Mouse (Mus musculus): ENCODE measurements around the gene Dtnb. TPM values are rescaled to one million over a fixed set of nuclear protein-coding genes. Genes with fewer than 3 reads are reported as not detected.
"Not testable (repeated sequence)": the region's sequence is repeated elsewhere in the genome, so short reads cannot be mapped to it uniquely, and the experiment has no call there.

Gene Dtnb
- polyA plus RNA-seq, 1 experiment from 2014 or later = 28.7 TPM

DNA sequence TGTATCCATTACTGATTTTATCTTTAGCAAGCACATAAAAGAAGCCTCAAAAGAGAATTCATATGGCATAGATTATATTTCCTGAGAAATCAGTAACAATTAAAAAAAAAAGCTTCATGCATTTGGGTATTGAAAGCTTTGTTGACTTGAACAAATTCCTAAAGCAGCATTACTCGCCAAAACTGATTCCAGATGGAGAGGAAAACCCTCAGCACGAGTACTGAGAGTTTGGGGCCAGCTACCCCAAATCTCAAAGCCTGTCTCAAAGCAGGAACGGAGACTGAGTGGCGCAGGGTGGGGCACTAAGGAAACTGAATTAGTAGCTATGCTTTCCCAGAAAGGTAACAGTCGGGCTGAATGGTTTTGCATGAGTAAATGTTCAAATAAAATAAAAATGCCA lies 108.5 kb downstream of the Dtnb start:
- Histone ChIP-seq H3K4me1 (no peaks in the 10 kb centered on the region), H3K4me3 (no peak overlapping the region), H3K36me3 (no peaks in the 10 kb centered on the region), H3K9me3 (no peaks in the 10 kb centered on the region), H3K27ac (no peak overlapping the region), H3K27me3 (ENCODE audit: insufficient read depth, poor library complexity, severe bottlenecking) (no peaks in the 10 kb centered on the region)
- no peak for DNase-seq (ENCODE audit: low spot score)
- WGBS = 79% methylated on average over 5 of the region's 5 CpGs

DNA sequence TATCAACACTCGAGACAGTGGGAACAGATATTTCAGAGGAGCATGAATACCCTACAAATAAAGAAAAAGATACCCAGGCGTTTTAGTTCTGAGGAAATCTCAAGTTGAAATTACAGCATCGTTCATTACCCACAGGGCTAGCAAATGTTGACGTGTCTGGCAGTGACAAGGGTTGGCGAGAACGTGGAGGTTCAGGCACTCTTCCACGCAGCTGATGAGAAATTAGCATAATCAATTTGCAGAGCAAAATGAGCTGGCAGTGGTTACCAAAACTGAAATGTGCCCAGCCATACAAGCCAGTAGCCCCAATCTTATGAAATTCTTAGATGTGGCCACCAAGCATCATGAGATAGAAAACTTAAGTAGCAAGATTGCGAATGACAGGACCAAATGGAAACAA lies 110.9 kb downstream of the Dtnb start:
- Histone ChIP-seq H3K27ac (no peak overlapping the region), H3K9me3 (no peaks in the 10 kb centered on the region), H3K27me3 (ENCODE audit: insufficient read depth, poor library complexity, severe bottlenecking) (no peaks in the 10 kb centered on the region), H3K36me3 (no peaks in the 10 kb centered on the region), H3K4me1 (no peaks in the 10 kb centered on the region), H3K4me3 (no peak overlapping the region)
- no peak for DNase-seq (ENCODE audit: low spot score)
- WGBS = 74% methylated on average over 8 of the region's 8 CpGs

DNA sequence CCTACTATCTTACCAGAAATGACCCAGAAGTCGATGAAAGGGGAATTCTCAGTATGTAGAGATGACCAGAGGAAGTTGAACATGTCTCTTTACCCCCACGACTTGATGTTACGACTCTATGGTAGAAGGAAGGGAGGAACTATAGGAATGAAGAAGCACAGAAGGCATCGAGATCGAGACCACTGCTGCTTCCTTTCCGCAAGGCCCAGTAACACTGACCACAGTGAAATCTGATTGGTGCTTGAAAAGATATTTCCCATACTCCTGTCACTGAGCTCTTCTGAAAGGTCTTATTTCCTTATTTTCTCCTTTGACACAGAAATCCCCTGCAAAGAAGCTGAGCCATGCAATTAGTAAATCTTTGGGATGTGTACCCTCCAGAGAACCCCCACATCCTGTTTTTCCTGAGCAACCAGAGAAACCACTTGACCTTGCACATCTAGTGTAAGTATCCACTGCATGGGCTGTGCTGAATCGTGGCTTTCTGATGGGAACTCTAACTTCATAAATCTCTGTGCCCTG lies 114.3 kb downstream of the Dtnb start:
- no peak for DNase-seq (ENCODE audit: low spot score)
- no peaks in the 10 kb centered on the region for H3K4me1 ChIP-seq

GRCm38 (mm10) chr12:3690926-3691529 lies 118.8 kb downstream of the Dtnb start:
- not testable (repeated sequence) for H3K36me3 ChIP-seq; H3K4me3 ChIP-seq; H3K27ac ChIP-seq; H3K27me3 ChIP-seq (ENCODE audit: insufficient read depth, poor library complexity, severe bottlenecking); DNase-seq (ENCODE audit: low spot score); H3K4me1 ChIP-seq; H3K9me3 ChIP-seq
- WGBS = 87% methylated on average over 17 of the region's 17 CpGs

More for the DNA sequence above, 114.3 kb downstream of the Dtnb start:
- 81% methylated on average over 7 of the region's 7 CpGs for WGBS
- H3K27me3 ChIP-seq (ENCODE audit: insufficient read depth, poor library complexity, severe bottlenecking) = no peaks in the 10 kb centered on the region
- H3K9me3 ChIP-seq = no peaks in the 10 kb centered on the region
- no peak overlapping the region for H3K4me3 ChIP-seq
- no peaks in the 10 kb centered on the region for H3K36me3 ChIP-seq
- H3K27ac ChIP-seq = no peak overlapping the region

- WGBS = 78% methylated on average over 6 of the region's 6 CpGs
- Histone ChIP-seq H3K4me1 (0 out of 2 replicates have a peak, but pooled peaks cover 5% of the 10 kb centered on the region), H3K27ac (no peak overlapping the region), H3K4me3 (no peak overlapping the region), H3K9me3 (no peaks in the 10 kb centered on the region), H3K27me3 (ENCODE audit: insufficient read depth, poor library complexity, severe bottlenecking) (no peaks in the 10 kb centered on the region), H3K36me3 (no peaks in the 10 kb centered on the region)
- no peak for DNase-seq (ENCODE audit: low spot score)
Observed at GRCm38 (mm10) chr12:3692795-3693392, 120.7 kb downstream of the Dtnb start.

DNA sequence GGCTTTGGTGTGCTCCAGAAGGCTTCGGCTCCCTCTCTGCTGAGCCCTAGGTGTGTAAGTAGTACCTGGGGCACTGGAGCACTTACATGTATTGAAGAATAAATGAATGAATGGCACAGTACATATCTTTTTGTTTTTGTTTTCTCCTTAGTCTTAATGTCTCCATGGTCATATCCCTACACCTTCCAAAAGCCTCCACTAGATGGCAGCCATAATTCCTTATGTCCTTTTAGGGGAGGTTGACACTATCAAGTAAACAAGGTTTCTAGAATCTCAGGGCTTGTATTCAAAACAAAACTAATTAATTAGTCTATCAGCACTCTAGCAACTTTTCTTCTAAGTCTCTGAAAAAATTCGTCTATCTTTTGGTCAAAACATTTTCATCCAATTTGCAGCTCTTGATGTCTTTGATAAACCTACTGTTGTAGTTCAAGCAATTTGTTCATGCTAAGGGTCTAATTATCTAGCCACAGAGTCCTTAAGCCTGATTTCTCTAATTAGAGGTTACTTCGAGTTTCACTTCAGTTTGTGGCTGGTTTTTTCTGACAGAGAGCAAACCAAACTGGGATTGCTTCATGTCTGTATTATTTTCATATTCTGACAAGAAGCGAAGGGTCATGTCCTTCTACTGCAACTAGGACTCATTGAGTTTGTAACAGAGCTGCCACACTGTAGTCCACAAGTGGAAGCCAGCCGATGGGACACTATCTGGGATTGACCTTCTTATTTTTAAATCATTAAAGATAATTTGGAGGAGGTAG lies 123.7 kb downstream of the Dtnb start:
- Histone ChIP-seq H3K4me3 (no peak overlapping the region), H3K4me1 (0 out of 2 replicates have a peak, but pooled peaks cover 5% of the 10 kb centered on the region), H3K27me3 (ENCODE audit: insufficient read depth, poor library complexity, severe bottlenecking) (no peaks in the 10 kb centered on the region), H3K36me3 (no peaks in the 10 kb centered on the region), H3K9me3 (no peaks in the 10 kb centered on the region), H3K27ac (no peak overlapping the region)
- DNase-seq (ENCODE audit: low spot score) = no peak
- 59% methylated on average over 5 of the region's 5 CpGs for WGBS

GRCm38 (mm10) chr12:3700503-3700902 lies 128.3 kb downstream of the Dtnb start:
- Histone ChIP-seq H3K4me3 (no peak overlapping the region), H3K36me3 (no peaks in the 10 kb centered on the region), H3K9me3 (no peaks in the 10 kb centered on the region), H3K27me3 (ENCODE audit: insufficient read depth, poor library complexity, severe bottlenecking) (no peaks in the 10 kb centered on the region), H3K4me1 (no peaks in the 10 kb centered on the region), H3K27ac (no peak overlapping the region)
- WGBS = 81% methylated on average over 4 of the region's 4 CpGs
- no peak for DNase-seq (ENCODE audit: low spot score)

GRCm38 (mm10) chr12:3702903-3703302 lies 130.7 kb downstream of the Dtnb start:
- Histone ChIP-seq H3K4me1 (no peaks in the 10 kb centered on the region), H3K27ac (no peak overlapping the region), H3K4me3 (no peak overlapping the region), H3K27me3 (ENCODE audit: insufficient read depth, poor library complexity, severe bottlenecking) (no peaks in the 10 kb centered on the region), H3K36me3 (no peaks in the 10 kb centered on the region), H3K9me3 (no peaks in the 10 kb centered on the region)
- 92% methylated on average over 7 of the region's 7 CpGs for WGBS
- no peak for DNase-seq (ENCODE audit: low spot score)

GRCm38 (mm10) chr12:3719151-3719721 lies 147.1 kb downstream of the Dtnb start:
- Histone ChIP-seq H3K36me3 (no peaks in the 10 kb centered on the region), H3K27ac (no peak overlapping the region), H3K4me1 (no peaks in the 10 kb centered on the region), H3K4me3 (no peak overlapping the region), H3K27me3 (ENCODE audit: insufficient read depth, poor library complexity, severe bottlenecking) (no peaks in the 10 kb centered on the region), H3K9me3 (no peaks in the 10 kb centered on the region)
- WGBS = 62% methylated on average over 4 of the region's 4 CpGs
- DNase-seq (ENCODE audit: low spot score) = no peak

DNA sequence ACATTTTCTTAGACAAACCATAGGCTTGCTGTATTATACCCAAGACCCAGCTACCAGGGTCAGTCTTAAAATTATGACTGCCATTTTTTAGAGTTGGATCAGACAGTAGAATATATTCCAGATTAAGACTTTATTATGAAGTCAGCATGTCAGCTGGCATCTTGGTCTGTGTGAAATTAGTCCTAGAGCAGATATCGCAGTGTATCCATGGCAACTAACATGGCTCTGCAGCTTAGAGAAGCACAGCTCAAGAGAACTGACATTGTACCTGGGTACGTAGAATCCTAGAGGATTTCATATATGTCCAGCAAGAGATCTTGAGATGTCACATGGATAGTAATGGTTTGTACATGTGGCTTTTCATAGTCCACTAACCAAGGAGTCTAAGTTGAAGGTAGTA lies 148.3 kb downstream of the Dtnb start:
- Histone ChIP-seq H3K4me1 (peaks cover 5% of the 10 kb centered on the region), H3K36me3 (no peaks in the 10 kb centered on the region), H3K4me3 (no peak overlapping the region), H3K9me3 (no peaks in the 10 kb centered on the region), H3K27ac (no peak overlapping the region), H3K27me3 (ENCODE audit: insufficient read depth, poor library complexity, severe bottlenecking) (no peaks in the 10 kb centered on the region)
- WGBS = 93% methylated on average over 2 of the region's 2 CpGs
- no peak for DNase-seq (ENCODE audit: low spot score)

GRCm38 (mm10) chr12:3723762-3724161 lies 151.6 kb downstream of the Dtnb start:
- Histone ChIP-seq H3K36me3 (no peaks in the 10 kb centered on the region), H3K27ac (no peak overlapping the region), H3K27me3 (ENCODE audit: insufficient read depth, poor library complexity, severe bottlenecking) (no peaks in the 10 kb centered on the region), H3K4me3 (no peak overlapping the region), H3K4me1 (peaks cover 5% of the 10 kb centered on the region), H3K9me3 (no peaks in the 10 kb centered on the region)
- no peak for DNase-seq (ENCODE audit: low spot score)
- 63% methylated on average over 3 of the region's 3 CpGs for WGBS

DNA sequence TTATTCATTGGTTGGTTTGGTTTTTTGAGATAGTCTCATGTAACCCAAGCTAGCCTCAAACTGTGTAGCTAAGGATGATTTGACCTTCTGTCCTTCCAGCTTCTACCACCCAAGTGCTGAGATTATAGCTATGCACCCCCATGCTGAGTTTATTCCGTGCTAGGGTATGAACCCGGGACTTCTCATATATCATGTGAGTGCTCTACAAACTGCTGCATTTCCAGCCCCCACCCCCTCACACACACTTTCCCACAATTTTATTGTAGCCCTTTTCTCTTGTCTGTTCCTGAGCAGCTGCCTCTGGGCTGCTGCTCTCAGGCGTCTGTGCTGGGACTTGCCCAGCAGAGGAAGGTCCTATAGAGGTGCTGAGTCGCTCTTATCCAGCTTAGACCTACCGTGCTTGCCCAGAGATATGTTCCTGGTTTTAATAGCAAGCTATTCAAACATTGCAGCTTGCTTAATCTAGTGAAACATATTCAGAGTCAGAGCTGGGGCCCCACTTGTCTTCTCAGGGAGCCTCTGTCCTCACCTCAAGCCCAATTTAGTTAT lies 152.7 kb downstream of the Dtnb start:
- Histone ChIP-seq H3K9me3 (no peaks in the 10 kb centered on the region), H3K27ac (no peak overlapping the region), H3K27me3 (ENCODE audit: insufficient read depth, poor library complexity, severe bottlenecking) (no peaks in the 10 kb centered on the region), H3K4me3 (no peak overlapping the region), H3K36me3 (no peaks in the 10 kb centered on the region), H3K4me1 (peaks cover 5% of the 10 kb centered on the region)
- WGBS = 41% methylated on average over 5 of the region's 5 CpGs
- DNase-seq (ENCODE audit: low spot score) = no peak

Data from heart, embryonic 10.5 days (tissue).